Mouse (Mus musculus) embryonic fibroblast, embryonic 13.5 days (primary cell): Measurements from ENCODE around the gene Pafah1b2.

Experiments
- CTCF ChIP-seq: IDR thresholded peaks from 2 replicates; pipeline ENCODE4 v1.5.1; 2011; ENCODE audit warnings: mild to moderate bottlenecking, control low read depth, low read length, moderate library complexity, borderline replicate concordance; ENCODE audit not compliant: insufficient read depth
- POLR2A ChIP-seq: IDR thresholded peaks from 2 replicates; pipeline ENCODE4 v1.6.1; 2011; ENCODE audit warnings: low read depth, mild to moderate bottlenecking, control low read depth, low read length, moderate library complexity

- TF ChIP-seq CTCF (no peak), POLR2A (no peak)
Observed at GRCm38 (mm10) chr9:46013616-46014015, 1.1 kb upstream of the Pafah1b2 start.
